Mouse (Mus musculus) lung, postnatal 0 days (tissue): ENCODE results near the gene Popdc3.

ENCODE experiments used
- CTCF ChIP-seq: IDR thresholded peaks from 2 replicates; pipeline ENCODE4 v1.5.1; 2016; ENCODE audit warnings: antibody characterized with exemption, mild to moderate bottlenecking
- EP300 ChIP-seq: IDR thresholded peaks from 2 replicates; pipeline ENCODE4 v1.6.1; 2016; ENCODE audit warnings: antibody characterized with exemption, mild to moderate bottlenecking, control low read depth

DNA sequence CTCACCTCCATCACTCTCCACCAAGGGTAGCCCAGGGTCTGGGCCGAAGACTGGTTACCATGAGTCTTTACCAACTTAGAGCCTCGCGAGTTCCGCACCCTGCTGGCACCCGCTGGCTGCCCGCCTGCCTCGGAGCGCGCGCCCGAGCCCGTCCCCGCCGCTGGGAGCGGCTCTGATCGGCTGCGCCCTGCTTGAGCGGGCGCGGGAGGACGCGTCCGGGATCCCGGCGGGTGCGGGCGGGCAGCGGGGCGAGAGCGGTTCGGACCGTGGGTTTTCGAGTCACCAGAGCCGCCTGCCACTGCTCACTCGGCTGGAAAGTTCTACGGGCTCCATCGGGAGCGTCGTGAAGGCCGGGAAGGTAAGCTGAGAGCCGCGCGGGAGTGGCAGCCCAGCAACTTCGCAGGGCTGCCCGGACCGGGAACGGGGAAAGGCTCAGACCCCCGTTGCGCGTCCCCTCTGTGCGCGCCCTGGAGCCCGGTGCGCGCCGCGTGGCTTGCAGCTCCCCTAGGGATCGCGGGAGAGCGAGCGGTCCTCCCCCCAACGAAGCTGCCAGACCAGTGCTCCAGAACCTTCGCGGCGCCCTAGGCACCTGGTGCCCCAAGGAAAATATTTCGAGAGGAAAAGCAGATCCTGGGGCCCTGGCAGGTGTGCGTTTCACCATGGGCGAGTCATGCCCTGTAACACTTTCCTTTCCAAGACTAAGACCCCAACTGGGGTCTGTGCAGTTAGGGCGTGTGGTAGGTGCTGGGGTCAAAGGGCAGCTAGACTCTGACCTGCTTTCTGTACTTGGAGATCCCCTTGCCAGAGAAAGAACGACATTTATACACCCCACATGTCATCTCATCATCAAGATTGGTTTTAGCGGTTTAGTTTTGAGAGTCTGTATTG, 111.6 kb downstream of the Popdc3 start:
- TF ChIP-seq CTCF: no peak
- TF ChIP-seq EP300: no peak
